In genomic region chr19:5131237-5131636, GRCm38 (mm10) we compare ENCODE assay signal across 24 mouse cellular contexts. TPM values are rescaled to one million over a fixed set of nuclear protein-coding genes. Genes with fewer than 3 reads are reported as not detected.
A peak's percentile ranks its signal among the peaks of the same experiment; 100 is the strongest.
DNase-seq lines count a peak whose midpoint lies in the region; ATAC-seq and TF ChIP-seq lines count a peak whose summit lies in the region.
"Had no signal": no experiment of that assay in that cellular context is flagged by ENCODE, and none has a peak within 500 bp of the region (broad histone marks: within the 10 kb centered on the region; RNA-seq: fewer than 3 reads in every experiment).

No protein-coding gene starts in this region.

- H3K4me2 ChIP-seq in intestine, postnatal 0 days (replicated peaks; ENCODE audit: low read depth), result no peak overlapping the region
- H3K4me2 ChIP-seq in intestine, embryonic 16.5 days (ENCODE audit: low read depth, low read length), result no peak overlapping the region
- H3K4me2 ChIP-seq: embryonic facial prominence, embryonic 13.5 days; embryonic facial prominence, embryonic 15.5 days; forebrain, embryonic 12.5 days had no signal

- H3K36me3 ChIP-seq in intestine, postnatal 0 days (ENCODE audit: control insufficient read depth, insufficient read depth), result peaks cover 18% of the 10 kb centered on the region
- H3K36me3 ChIP-seq in intestine, embryonic 16.5 days (ENCODE audit: control insufficient read depth, insufficient read depth, low read length), result no peaks in the 10 kb centered on the region

- no peak overlapping the region for H3K27ac ChIP-seq in intestine, postnatal 0 days (ENCODE audit: low read depth, low read length)
- no peak overlapping the region for H3K27ac ChIP-seq in intestine, embryonic 16.5 days (ENCODE audit: low read length)
- H3K27ac ChIP-seq: embryonic facial prominence, embryonic 13.5 days; embryonic facial prominence, embryonic 15.5 days; forebrain, embryonic 10.5 days; forebrain, embryonic 12.5 days had no signal

- peak; percentile 63 for ATAC-seq in intestine, postnatal 0 days
- ATAC-seq in intestine, embryonic 16.5 days, result no peak
- ATAC-seq in granulocyte monocyte progenitor cell, adult 5-6 weeks (replicated peaks; ENCODE audit: poor library complexity, severe bottlenecking), result peak; percentile 58
- ATAC-seq: forebrain, embryonic 14.5 days; forebrain, embryonic 16.5 days had no signal

- no peak overlapping the region for H3K4me3 ChIP-seq in intestine, postnatal 0 days (ENCODE audit: low read depth, low read length)
- H3K4me3 ChIP-seq in intestine, embryonic 16.5 days (ENCODE audit: low read length), result no peak overlapping the region
- H3K4me3 ChIP-seq: embryonic facial prominence, embryonic 13.5 days; embryonic facial prominence, embryonic 15.5 days; erythroblast, embryonic 14.5 days; forebrain, embryonic 10.5 days; forebrain, embryonic 12.5 days had no signal

- no peaks in the 10 kb centered on the region for H3K4me1 ChIP-seq in intestine, postnatal 0 days (replicated peaks; ENCODE audit: control insufficient read depth, insufficient read depth, low read length)
- H3K4me1 ChIP-seq in intestine, embryonic 16.5 days (ENCODE audit: control insufficient read depth, insufficient read depth, low read length), result no peaks in the 10 kb centered on the region
- H3K4me1 ChIP-seq: embryonic facial prominence, embryonic 13.5 days; embryonic facial prominence, embryonic 15.5 days; forebrain, embryonic 12.5 days had no signal

- DNase-seq in 416B (ENCODE audit: low read depth), result peak; percentile 51
- DNase-seq in yolk sac, embryonic 10.5 days (ENCODE audit: low spot score), result peak; percentile 81
- DNase-seq in ovary, postnatal 14 days (ENCODE audit: low spot score), result no peak
- DNase-seq in thymus, postnatal 36 days, result no peak
- DNase-seq: adrenal gland, adult 8-10 months; adrenal gland, postnatal 14 days; adrenal gland, postnatal 36 days; cerebellum, adult 11-12 months; cerebellum, adult 2 months; cerebellum, adult 9-10 months; cerebellum, postnatal 10 days; cerebellum, postnatal 25 days; embryo, embryonic 11 days had no signal

- 54% methylated on average over 4 of the region's 4 CpGs for WGBS in intestine, postnatal 0 days
- 66% methylated on average over 4 of the region's 4 CpGs for WGBS in intestine, embryonic 16.5 days

- no peak for TF ChIP-seq CTCF in intestine, postnatal 0 days (IDR thresholded peaks at IDR 0.05; ENCODE audit: low read depth)

- no peaks in the 10 kb centered on the region for H3K9me3 ChIP-seq in intestine, postnatal 0 days (ENCODE audit: control insufficient read depth)
- no peaks in the 10 kb centered on the region for H3K9me3 ChIP-seq in intestine, embryonic 16.5 days (ENCODE audit: control insufficient read depth, low read length)
- H3K9me3 ChIP-seq: embryonic facial prominence, embryonic 13.5 days; embryonic facial prominence, embryonic 15.5 days; forebrain, embryonic 10.5 days; forebrain, embryonic 12.5 days had no signal

- H3K9ac ChIP-seq in intestine, postnatal 0 days (ENCODE audit: low read depth, low read length), result no peak overlapping the region
- no peak overlapping the region for H3K9ac ChIP-seq in intestine, embryonic 16.5 days (ENCODE audit: low read depth, low read length)
- H3K9ac ChIP-seq: embryonic facial prominence, embryonic 13.5 days; embryonic facial prominence, embryonic 15.5 days; forebrain, embryonic 12.5 days had no signal

- no peaks in the 10 kb centered on the region for H3K27me3 ChIP-seq in intestine, postnatal 0 days (replicated peaks; ENCODE audit: control insufficient read depth, insufficient read depth, low read length)
- no peaks in the 10 kb centered on the region for H3K27me3 ChIP-seq in intestine, embryonic 16.5 days (replicated peaks; ENCODE audit: control insufficient read depth, insufficient read depth, low read length)
- H3K27me3 ChIP-seq: embryonic facial prominence, embryonic 13.5 days; embryonic facial prominence, embryonic 15.5 days; forebrain, embryonic 12.5 days had no signal

RNA-seq across cellular contexts. Expression of gene Klc2, which starts 12.9 kb away (rescaled TPM):
- polyA plus RNA-seq in intestine, postnatal 0 days (2015; fragmentation: Nextera tagmentation; extraction: Ambion mirVana), result 8.0 and 9.1 TPM in 2 replicates
- polyA plus RNA-seq in intestine, embryonic 16.5 days (2015; fragmentation: Nextera tagmentation; extraction: Ambion mirVana), result 12.7 and 13.6 TPM in 2 replicates
- 6.1 and 10.9 TPM in 2 replicates for total RNA-seq in granulocyte monocyte progenitor cell, adult 5-6 weeks (2014; fragmentation: Nextera tagmentation)
- 3.0 and 3.9 TPM in 2 replicates for total RNA-seq in granulocyte monocyte progenitor cell, adult 5-6 weeks (2017)

RNA-seq across cellular contexts. Expression of gene Rab1b, which starts 24.4 kb away (rescaled TPM):
- 185 TPM in 2 replicates for polyA plus RNA-seq in intestine, postnatal 0 days (2015; fragmentation: Nextera tagmentation; extraction: Ambion mirVana)
- polyA plus RNA-seq in intestine, embryonic 16.5 days (2015; fragmentation: Nextera tagmentation; extraction: Ambion mirVana), result 241 and 244 TPM in 2 replicates
- 99.2 and 105 TPM in 2 replicates for total RNA-seq in granulocyte monocyte progenitor cell, adult 5-6 weeks (2014; fragmentation: Nextera tagmentation)
- 100 and 101 TPM in 2 replicates for total RNA-seq in granulocyte monocyte progenitor cell, adult 5-6 weeks (2017)

RNA-seq across cellular contexts. Expression of gene Cnih2, which starts 32.9 kb away (rescaled TPM):
- 5.6 and 5.8 TPM in 2 replicates for polyA plus RNA-seq in intestine, postnatal 0 days (2015; fragmentation: Nextera tagmentation; extraction: Ambion mirVana)
- 8.1 and 8.3 TPM in 2 replicates for polyA plus RNA-seq in intestine, embryonic 16.5 days (2015; fragmentation: Nextera tagmentation; extraction: Ambion mirVana)
- not detected in 2 replicates for total RNA-seq in granulocyte monocyte progenitor cell, adult 5-6 weeks (2014; fragmentation: Nextera tagmentation)
- total RNA-seq in granulocyte monocyte progenitor cell, adult 5-6 weeks (2017), result not detected in 2 replicates

RNA-seq across cellular contexts. Expression of gene Yif1a, which starts 42.9 kb away (rescaled TPM):
- polyA plus RNA-seq in intestine, postnatal 0 days (2015; fragmentation: Nextera tagmentation; extraction: Ambion mirVana), result 182 and 198 TPM in 2 replicates
- 155 and 176 TPM in 2 replicates for polyA plus RNA-seq in intestine, embryonic 16.5 days (2015; fragmentation: Nextera tagmentation; extraction: Ambion mirVana)
- total RNA-seq in granulocyte monocyte progenitor cell, adult 5-6 weeks (2014; fragmentation: Nextera tagmentation), result 37.3 and 51.9 TPM in 2 replicates
- 14.6 and 17.2 TPM in 2 replicates for total RNA-seq in granulocyte monocyte progenitor cell, adult 5-6 weeks (2017)

RNA-seq across cellular contexts. Expression of gene Tmem151a, which starts 45.9 kb away (rescaled TPM):
- polyA plus RNA-seq in intestine, postnatal 0 days (2015; fragmentation: Nextera tagmentation; extraction: Ambion mirVana), result 4.0 TPM in 2 replicates
- polyA plus RNA-seq in intestine, embryonic 16.5 days (2015; fragmentation: Nextera tagmentation; extraction: Ambion mirVana), result 4.7 and 5.1 TPM in 2 replicates
- total RNA-seq in granulocyte monocyte progenitor cell, adult 5-6 weeks (2014; fragmentation: Nextera tagmentation), result 5.1 TPM in 1 of 2 replicates, not detected in the other
- 0.62 TPM in 1 of 2 replicates, not detected in the other for total RNA-seq in granulocyte monocyte progenitor cell, adult 5-6 weeks (2017)
- total RNA-seq: MEL had no signal
- polyA plus RNA-seq: erythroblast, embryonic 14.5 days had no signal

Comparison
In these comparisons a context has a peak if more than half of its experiments do, and no peak if none do; other contexts are left out.
1. DNase-seq: peak in 416B (single experiment) and yolk sac, embryonic 10.5 days (single experiment); none in ovary, postnatal 14 days (single experiment) and thymus, postnatal 36 days (0 of 2).